Mouse (Mus musculus): ENCODE measurements around the gene Dnah2. TPM values are rescaled to one million over a fixed set of nuclear protein-coding genes. Genes with fewer than 3 reads are reported as not detected.
"Not testable (repeated sequence)": the region's sequence is repeated elsewhere in the genome, so short reads cannot be mapped to it uniquely, and the experiment has no call there.

Dnah2 gene
- polyA plus RNA-seq, 1 experiment: 1.4 TPM

DNA sequence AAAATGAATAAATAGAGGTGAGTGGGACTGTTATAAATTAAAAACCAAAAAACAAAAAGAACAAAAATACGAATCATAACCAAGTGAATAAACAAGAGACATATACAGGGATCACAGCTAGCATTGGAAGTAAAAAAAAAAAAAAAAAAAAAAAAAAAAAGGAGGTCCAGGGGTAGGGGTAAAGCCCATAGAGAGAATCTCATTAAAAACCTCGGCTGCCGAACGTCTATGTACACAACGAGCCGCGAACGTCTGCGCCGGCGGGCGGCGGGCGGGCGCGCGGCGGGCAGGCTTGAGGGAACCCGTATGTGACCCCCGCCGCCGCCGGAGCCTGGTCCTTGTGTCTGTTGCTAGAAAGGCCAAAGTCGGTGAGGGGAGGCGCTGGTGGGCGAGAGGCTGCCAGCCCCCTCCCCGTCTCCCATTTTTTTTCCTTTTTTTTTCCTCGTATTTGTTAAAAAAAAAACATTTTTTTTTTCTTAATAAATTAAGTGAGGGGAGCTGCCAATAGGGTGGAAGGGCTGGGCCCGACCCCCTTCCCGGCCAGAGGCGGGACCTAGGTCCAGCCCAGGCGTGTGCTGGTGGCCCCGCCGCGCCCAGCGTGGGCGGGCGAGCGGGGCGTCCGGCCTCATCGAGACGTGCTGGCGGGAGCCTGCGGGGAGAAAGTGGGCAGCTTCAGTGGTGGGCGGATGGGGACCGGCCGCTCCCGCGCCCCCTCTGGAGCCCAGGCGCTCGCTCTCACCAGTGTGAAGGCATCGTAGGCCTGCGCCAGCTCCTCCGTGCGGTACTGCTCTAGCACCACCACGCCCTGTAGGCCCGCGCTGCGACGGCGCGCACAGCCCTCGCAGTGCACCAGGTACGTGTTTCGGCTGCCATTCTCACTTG, 149.5 kb downstream of the Dnah2 start:
- Histone ChIP-seq H3K27ac (ENCODE audit: control insufficient read depth, insufficient read depth, low read depth, low read length, poor library complexity) (no peak overlapping the region), H3K4me3 (replicated peaks; ENCODE audit: control insufficient read depth, low read depth, low read length) (no peak overlapping the region), H3K4me1 (ENCODE audit: control insufficient read depth, insufficient read depth, low read length) (peaks cover 4% of the 10 kb centered on the region; the same call in 1 of the 2 replicates)
- no peak for TF ChIP-seq POLR2A (IDR thresholded peaks at IDR 0.05; ENCODE audit: borderline replicate concordance, control insufficient read depth, low read depth, low read length)
- TF ChIP-seq CTCF (IDR thresholded peaks at IDR 0.05; ENCODE audit: control insufficient read depth, insufficient read depth, low read length): no peak
- 93% methylated on average over 65 of the region's 66 CpGs for WGBS

DNA sequence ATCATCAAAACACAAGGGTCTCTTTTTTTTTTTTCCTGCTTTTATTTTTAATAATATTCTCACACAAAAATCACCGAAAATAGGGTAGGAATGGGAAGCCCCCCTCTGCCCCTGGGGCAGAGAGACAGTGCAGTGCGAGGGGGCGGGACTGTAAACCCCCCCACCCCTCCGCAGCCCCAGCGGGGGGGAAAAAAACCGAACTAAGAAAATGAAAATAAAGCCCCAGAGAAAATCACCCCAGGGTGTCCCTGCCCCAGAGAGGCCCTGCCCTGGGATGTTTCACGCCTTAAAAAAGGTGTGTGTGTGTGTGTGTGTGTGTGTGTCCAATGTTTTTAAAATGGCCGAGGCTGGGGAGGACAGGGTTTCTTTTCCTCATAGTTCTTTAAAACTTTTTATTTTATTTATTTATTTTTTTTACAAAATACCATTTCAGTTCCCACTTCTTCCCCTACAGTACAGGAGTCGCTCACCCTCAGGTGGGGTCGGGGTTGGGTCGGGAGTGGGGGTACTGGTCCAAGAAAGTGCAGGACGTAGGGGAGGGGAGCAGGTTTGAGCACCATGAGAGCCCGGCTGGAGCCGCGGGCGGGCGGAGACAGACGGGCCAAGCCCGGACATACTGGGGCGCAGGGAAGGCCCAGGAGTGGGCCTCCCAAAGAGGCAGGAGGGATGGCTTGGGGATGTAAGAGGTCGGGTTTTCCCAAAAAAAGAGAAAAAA, 150.3 kb downstream of the Dnah2 start:
- H3K4me3 ChIP-seq (replicated peaks; ENCODE audit: control insufficient read depth, low read depth, low read length): no peak overlapping the region
- peaks cover 4% of the 10 kb centered on the region; the same call in 1 of the 2 replicates for H3K4me1 ChIP-seq (ENCODE audit: control insufficient read depth, insufficient read depth, low read length)
- no peak for TF ChIP-seq POLR2A (IDR thresholded peaks at IDR 0.05; ENCODE audit: borderline replicate concordance, control insufficient read depth, low read depth, low read length)
- TF ChIP-seq CTCF (IDR thresholded peaks at IDR 0.05; ENCODE audit: control insufficient read depth, insufficient read depth, low read length): no peak
- no peak overlapping the region for H3K27ac ChIP-seq (ENCODE audit: control insufficient read depth, insufficient read depth, low read depth, low read length, poor library complexity)
- 88% methylated on average over 21 of the region's 21 CpGs for WGBS

DNA sequence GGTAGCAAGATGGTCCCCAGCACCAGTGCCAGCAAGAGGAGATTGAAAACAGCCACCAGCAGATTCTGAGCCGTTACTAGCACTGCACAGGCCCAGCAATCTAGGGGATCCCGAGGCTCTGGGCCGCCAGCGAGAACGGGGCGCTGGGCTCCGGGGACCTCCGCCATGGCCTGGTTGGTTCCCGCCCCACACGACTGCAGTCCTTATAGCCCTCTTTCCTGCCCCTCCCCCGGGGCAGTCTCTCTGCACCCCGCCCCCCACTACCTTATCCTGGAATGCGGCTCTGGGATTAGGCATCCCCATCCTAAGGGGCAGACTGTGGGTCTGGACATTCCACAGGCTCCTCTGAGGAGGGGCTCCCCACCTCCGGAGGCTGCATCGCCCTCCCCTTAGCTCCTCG, 150.9 kb downstream of the Dnah2 start, which contains the start of gene Tmem88:
TSS of gene Tmem88 (minus strand) at position 176 of the 400 bp plus-strand sequence.
- no peak within 1 kb of the TSS for H3K27ac ChIP-seq (ENCODE audit: control insufficient read depth, insufficient read depth, low read depth, low read length, poor library complexity)
- peaks cover 4% of the 10 kb centered on the region; the same call in 1 of the 2 replicates for H3K4me1 ChIP-seq (ENCODE audit: control insufficient read depth, insufficient read depth, low read length)
- no peak within 1 kb of the TSS for H3K4me3 ChIP-seq (replicated peaks; ENCODE audit: control insufficient read depth, low read depth, low read length)
- 55% methylated on average over 16 of the region's 16 CpGs for WGBS
- TF ChIP-seq POLR2A (IDR thresholded peaks at IDR 0.05; ENCODE audit: borderline replicate concordance, control insufficient read depth, low read depth, low read length): no peak
- no peak for TF ChIP-seq CTCF (IDR thresholded peaks at IDR 0.05; ENCODE audit: control insufficient read depth, insufficient read depth, low read length)

DNA sequence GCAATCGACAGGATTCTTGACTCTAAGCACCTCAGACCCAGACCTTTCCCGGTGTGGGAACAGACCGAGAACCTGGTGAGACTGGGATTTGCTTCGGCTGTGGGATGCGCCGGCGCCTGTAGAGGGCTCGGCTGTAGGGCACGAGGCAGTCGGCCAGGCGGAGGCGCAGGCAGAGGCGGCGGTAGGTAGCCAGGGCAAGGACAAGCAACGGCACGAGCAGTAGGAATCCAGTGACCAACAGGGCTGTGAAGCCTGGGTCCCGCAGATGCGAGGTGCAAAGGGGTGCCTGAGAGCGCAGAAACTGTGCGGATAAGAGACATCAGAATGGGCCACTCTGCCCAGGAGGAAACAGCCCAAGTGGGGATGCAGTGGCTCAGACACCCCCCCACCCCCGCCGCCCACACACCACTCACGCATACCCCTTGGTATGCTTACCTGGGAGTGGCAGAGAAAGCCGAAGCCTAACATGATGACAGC, 151.3 kb downstream of the Dnah2 start:
- H3K27ac ChIP-seq (ENCODE audit: control insufficient read depth, insufficient read depth, low read depth, low read length, poor library complexity): no peak overlapping the region
- no peak overlapping the region for H3K4me3 ChIP-seq (replicated peaks; ENCODE audit: control insufficient read depth, low read depth, low read length)
- WGBS: 76% methylated on average over 24 of the region's 24 CpGs
- TF ChIP-seq POLR2A (IDR thresholded peaks at IDR 0.05; ENCODE audit: borderline replicate concordance, control insufficient read depth, low read depth, low read length) (no peak), CTCF (IDR thresholded peaks at IDR 0.05; ENCODE audit: control insufficient read depth, insufficient read depth, low read length) (no peak)
- peaks cover 4% of the 10 kb centered on the region; the same call in 1 of the 2 replicates for H3K4me1 ChIP-seq (ENCODE audit: control insufficient read depth, insufficient read depth, low read length)

DNA sequence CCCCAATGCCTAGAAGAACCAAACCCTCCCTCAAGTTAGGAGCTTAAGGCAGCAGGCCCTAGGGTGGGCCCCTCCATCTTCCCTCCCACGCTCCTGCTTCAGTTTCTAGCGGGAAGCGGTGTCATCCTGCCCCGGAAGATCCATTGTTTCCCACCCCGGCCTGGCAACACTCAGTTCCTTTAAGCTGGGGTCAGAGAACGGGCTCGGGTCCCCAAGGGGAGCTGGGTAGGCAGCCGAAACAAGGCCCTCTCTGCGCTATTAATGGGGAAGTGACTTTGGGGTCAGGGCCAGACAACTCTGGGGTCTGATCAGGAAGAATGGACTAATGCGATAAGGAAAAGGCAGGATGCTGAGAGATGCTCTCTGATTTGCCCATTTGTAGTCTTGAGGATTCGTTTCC, 152.1 kb downstream of the Dnah2 start:
- WGBS: 12% methylated on average over 11 of the region's 11 CpGs
- peak overlapping the region; percentile 25; the same call in 1 of the 2 replicates for H3K27ac ChIP-seq (ENCODE audit: control insufficient read depth, insufficient read depth, low read depth, low read length, poor library complexity)

DNA sequence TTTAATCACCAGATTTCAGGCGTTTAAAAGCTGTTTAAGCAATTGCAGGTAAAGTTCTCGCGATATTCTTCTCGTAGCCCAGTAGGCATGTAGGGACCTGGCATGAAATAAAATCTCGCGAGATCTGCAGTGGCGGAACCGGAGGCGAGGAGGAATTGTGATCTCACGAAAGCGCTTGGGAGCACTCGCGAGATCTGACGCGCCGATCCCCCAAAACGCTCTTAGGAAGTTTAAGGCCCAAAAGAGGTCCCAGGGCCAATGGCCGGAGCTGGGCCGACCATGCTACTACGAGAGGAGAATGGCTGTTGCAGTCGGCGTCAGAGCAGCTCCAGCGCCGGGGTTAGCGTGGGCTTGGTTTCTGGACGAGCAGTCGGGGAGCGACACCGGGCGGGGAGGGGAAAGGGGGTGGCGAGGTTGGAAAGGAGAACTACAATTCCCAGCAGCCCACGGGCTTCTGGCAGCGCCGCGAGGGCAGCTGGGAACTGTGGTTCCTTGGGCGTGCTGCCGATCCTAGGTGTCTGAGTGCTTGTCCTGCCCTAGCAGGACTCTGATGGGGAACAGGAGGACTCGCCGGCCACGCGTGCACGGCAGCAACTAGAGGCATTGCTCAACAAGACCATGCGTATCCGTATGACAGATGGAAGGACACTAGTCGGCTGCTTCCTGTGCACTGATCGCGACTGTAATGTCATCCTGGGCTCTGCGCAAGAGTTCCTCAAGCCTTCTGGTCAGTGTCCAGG, 153.1 kb downstream of the Dnah2 start:
- Histone ChIP-seq H3K27ac (ENCODE audit: control insufficient read depth, insufficient read depth, low read depth, low read length, poor library complexity) (peak overlapping the region; percentile 98), H3K4me1 (ENCODE audit: control insufficient read depth, insufficient read depth, low read length) (0 out of 2 replicates have a peak, but pooled peaks cover 2% of the 10 kb centered on the region), H3K4me3 (replicated peaks; ENCODE audit: control insufficient read depth, low read depth, low read length) (peak overlapping the region; percentile 74)
- no peak for TF ChIP-seq CTCF (IDR thresholded peaks at IDR 0.05; ENCODE audit: control insufficient read depth, insufficient read depth, low read length)
- peak; percentile 75 for TF ChIP-seq POLR2A (IDR thresholded peaks at IDR 0.05; ENCODE audit: borderline replicate concordance, control insufficient read depth, low read depth, low read length)
- WGBS: under 1% methylated on average over 48 of the region's 48 CpGs

More for the DNA sequence above, 152.1 kb downstream of the Dnah2 start:
- TF ChIP-seq POLR2A (IDR thresholded peaks at IDR 0.05; ENCODE audit: borderline replicate concordance, control insufficient read depth, low read depth, low read length) (no peak), CTCF (IDR thresholded peaks at IDR 0.05; ENCODE audit: control insufficient read depth, insufficient read depth, low read length) (no peak)
- H3K4me1 ChIP-seq (ENCODE audit: control insufficient read depth, insufficient read depth, low read length): peaks cover 4% of the 10 kb centered on the region; the same call in 1 of the 2 replicates
- peak overlapping the region; percentile 74 for H3K4me3 ChIP-seq (replicated peaks; ENCODE audit: control insufficient read depth, low read depth, low read length)

DNA sequence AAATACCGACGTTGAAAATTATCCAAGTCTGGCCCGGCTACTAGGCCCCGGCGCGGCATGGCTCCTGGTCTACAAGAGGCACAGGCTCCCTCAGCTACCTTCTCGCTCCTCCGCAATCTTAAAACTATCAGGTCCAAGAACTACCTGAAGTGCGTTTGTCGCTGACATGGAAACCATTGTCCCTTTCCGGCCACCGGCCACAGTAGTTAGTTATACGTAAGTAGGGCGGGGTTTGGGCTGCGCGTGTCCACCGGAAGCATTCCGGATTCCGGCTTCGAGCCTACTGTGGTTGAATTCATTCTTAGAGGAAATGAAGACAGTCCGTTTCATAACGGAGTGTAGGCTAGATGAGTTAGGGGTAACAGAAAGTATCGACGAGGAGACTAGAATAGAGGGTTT, 153.7 kb downstream of the Dnah2 start, which contains the start of the genes Naa38 and Cyb5d1:
TSS of gene Naa38 (plus strand) at position 253 of the 399 bp plus-strand sequence.
TSS of gene Cyb5d1 (minus strand) at position 397 of the 399 bp plus-strand sequence.
- under 1% methylated on average over 24 of the region's 24 CpGs for whole genome bisulfite sequencing
- Histone ChIP-seq H3K4me3 (replicated peaks; ENCODE audit: control insufficient read depth, low read depth, low read length) (peak within 1 kb of the TSS; percentile 78), H3K27ac (ENCODE audit: control insufficient read depth, insufficient read depth, low read depth, low read length, poor library complexity) (peak within 1 kb of the TSS; percentile 98)
- TF ChIP-seq POLR2A (IDR thresholded peaks at IDR 0.05; ENCODE audit: borderline replicate concordance, control insufficient read depth, low read depth, low read length): peak; percentile 22; the same call in 1 of the 2 replicates
- H3K4me1 ChIP-seq (ENCODE audit: control insufficient read depth, insufficient read depth, low read length): not testable (repeated sequence)

DNA sequence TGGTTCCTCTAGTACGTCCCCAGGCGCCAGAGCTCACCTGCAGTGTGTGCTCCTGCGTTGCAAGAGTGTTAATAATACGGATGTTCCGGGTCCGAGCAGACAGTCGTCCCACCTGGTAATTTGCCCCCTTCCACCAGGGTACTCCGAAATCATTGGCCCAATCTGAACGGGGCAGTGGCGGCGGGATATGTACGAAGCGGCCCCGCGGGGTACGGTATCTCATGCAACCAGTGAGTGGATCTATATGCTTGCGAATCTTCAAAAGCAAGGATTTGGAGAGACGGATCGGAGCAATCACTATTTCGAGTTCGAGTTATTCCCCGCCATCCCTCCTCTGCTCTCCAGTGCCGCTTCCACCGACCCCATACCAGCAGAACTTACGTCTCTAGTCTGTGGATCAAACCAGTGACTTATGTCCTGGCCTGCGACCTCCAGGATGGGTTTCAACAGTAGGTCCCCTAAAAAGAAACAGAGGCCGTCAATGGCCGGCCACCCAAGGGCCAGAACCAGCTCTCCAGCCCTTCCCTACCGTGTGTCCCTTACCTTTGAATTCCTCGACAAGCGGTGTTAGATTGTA, 154.2 kb downstream of the Dnah2 start:
- H3K4me3 ChIP-seq (replicated peaks; ENCODE audit: control insufficient read depth, low read depth, low read length): peak overlapping the region; percentile 78
- not testable (repeated sequence) for H3K4me1 ChIP-seq (ENCODE audit: control insufficient read depth, insufficient read depth, low read length)
- H3K27ac ChIP-seq (ENCODE audit: control insufficient read depth, insufficient read depth, low read depth, low read length, poor library complexity): peak overlapping the region; percentile 61
- WGBS: under 1% methylated on average over 31 of the region's 31 CpGs
